13 mouse cellular contexts compared by ENCODE assay signal in genomic region chr5:17849582-17849981, GRCm38 (mm10). TPM values are rescaled to one million over a fixed set of nuclear protein-coding genes. Genes with fewer than 3 reads are reported as not detected.
DNase-seq lines count a peak whose midpoint lies in the region; ATAC-seq and TF ChIP-seq lines count a peak whose summit lies in the region.
"Had no signal": no experiment of that assay in that cellular context is flagged by ENCODE, and none has a peak within 500 bp of the region (broad histone marks: within the 10 kb centered on the region; RNA-seq: fewer than 3 reads in every experiment).

No protein-coding gene starts in this region.

- WGBS in kidney, adult 2 months: 65% methylated on average over 1 of the region's 1 CpGs
- WGBS in kidney, embryonic 16.5 days: 85% methylated on average over 1 of the region's 1 CpGs
- WGBS in heart, embryonic 13.5 days: 41% methylated on average over 1 of the region's 1 CpGs

- H3K4me3 ChIP-seq in kidney, adult 2 months (ENCODE audit: insufficient read depth, low read depth, low read length): no peak overlapping the region
- no peak overlapping the region for H3K4me3 ChIP-seq in kidney, embryonic 16.5 days (ENCODE audit: low read length)
- H3K4me3 ChIP-seq in heart, embryonic 13.5 days: peak overlapping the region; percentile 24
- H3K4me3 ChIP-seq: intestine, embryonic 15.5 days; liver, embryonic 13.5 days; myocyte had no signal

- no peaks in the 10 kb centered on the region for H3K9me3 ChIP-seq in kidney, embryonic 16.5 days (ENCODE audit: low read length)
- H3K9me3 ChIP-seq in heart, embryonic 13.5 days: no peaks in the 10 kb centered on the region
- H3K9me3 ChIP-seq: intestine, embryonic 15.5 days; liver, embryonic 13.5 days had no signal

- DNase-seq in kidney, adult 2 months: peak; percentile 76
- DNase-seq in adrenal gland, adult 8-10 months: peak; percentile 71
- DNase-seq in lung, postnatal 14 days: peak; percentile 43
- no peak for DNase-seq in thymus, postnatal 14 days
- DNase-seq: cerebellum, adult 9-11 months; gastrocnemius, postnatal 14 days; liver, embryonic 13.5 days had no signal

- H3K4me2 ChIP-seq in kidney, embryonic 16.5 days (replicated peaks; ENCODE audit: low read depth, low read length): no peak overlapping the region
- peak overlapping the region; percentile 39 for H3K4me2 ChIP-seq in heart, embryonic 13.5 days
- H3K4me2 ChIP-seq: intestine, embryonic 15.5 days; liver, embryonic 13.5 days had no signal

- no peak overlapping the region; the same call in 1 of the 2 replicates for H3K27ac ChIP-seq in kidney, adult 2 months (ENCODE audit: insufficient read depth, low read depth, low read length)
- no peak overlapping the region for H3K27ac ChIP-seq in kidney, embryonic 16.5 days (ENCODE audit: low read length)
- H3K27ac ChIP-seq in heart, embryonic 13.5 days (replicated peaks): peak overlapping the region; percentile 54; the same call in 1 of the 2 replicates
- H3K27ac ChIP-seq: intestine, embryonic 15.5 days; liver, embryonic 13.5 days had no signal

- ATAC-seq in kidney, embryonic 16.5 days (ENCODE audit: low FRiP score, low TSS enrichment): no peak
- ATAC-seq in heart, embryonic 13.5 days (ENCODE audit: extremely low read depth, insufficient number of reproducible peaks, low FRiP score, low TSS enrichment): no peak
- ATAC-seq in megakaryocyte progenitor cell, adult 5-6 weeks (replicated peaks; ENCODE audit: poor library complexity): no peak
- no peak for ATAC-seq in granulocyte monocyte progenitor cell, adult 5-6 weeks (replicated peaks; ENCODE audit: poor library complexity, severe bottlenecking)
- ATAC-seq: intestine, embryonic 15.5 days had no signal

- no peaks in the 10 kb centered on the region for H3K36me3 ChIP-seq in kidney, adult 2 months (ENCODE audit: control insufficient read depth, insufficient read depth, low read length)
- H3K36me3 ChIP-seq in kidney, embryonic 16.5 days (ENCODE audit: insufficient read depth, low read length): no peaks in the 10 kb centered on the region
- no peaks in the 10 kb centered on the region for H3K36me3 ChIP-seq in heart, embryonic 13.5 days
- H3K36me3 ChIP-seq: intestine, embryonic 15.5 days; liver, embryonic 13.5 days had no signal

- TF ChIP-seq CTCF in kidney, adult 2 months (conservative IDR thresholded peaks at IDR 0.05; ENCODE audit: insufficient read depth, insufficient read length, low read depth, low read length): no peak

- TF ChIP-seq POLR2A in kidney, adult 2 months (IDR thresholded peaks at IDR 0.05; ENCODE audit: low read depth, low read length): no peak

- no peaks in the 10 kb centered on the region for H3K27me3 ChIP-seq in kidney, adult 2 months (replicated peaks; ENCODE audit: control insufficient read depth, insufficient read depth, low read length)
- no peaks in the 10 kb centered on the region for H3K27me3 ChIP-seq in kidney, embryonic 16.5 days (ENCODE audit: insufficient read depth, low read length)
- H3K27me3 ChIP-seq in heart, embryonic 13.5 days (replicated peaks): no peaks in the 10 kb centered on the region
- H3K27me3 ChIP-seq: intestine, embryonic 15.5 days; liver, embryonic 13.5 days had no signal

- no peak overlapping the region for H3K9ac ChIP-seq in kidney, embryonic 16.5 days (replicated peaks; ENCODE audit: low read length)
- H3K9ac ChIP-seq in heart, embryonic 13.5 days: no peak overlapping the region
- H3K9ac ChIP-seq: intestine, embryonic 15.5 days; liver, embryonic 13.5 days had no signal

- no peaks in the 10 kb centered on the region for H3K4me1 ChIP-seq in kidney, adult 2 months (ENCODE audit: control insufficient read depth, insufficient read depth, low read length)
- no peaks in the 10 kb centered on the region for H3K4me1 ChIP-seq in kidney, embryonic 16.5 days (ENCODE audit: insufficient read depth, low read length)
- H3K4me1 ChIP-seq in heart, embryonic 13.5 days: peaks cover 20% of the 10 kb centered on the region
- H3K4me1 ChIP-seq: intestine, embryonic 15.5 days; liver, embryonic 13.5 days had no signal

RNA-seq across cellular contexts. Expression of gene Cd36, which starts 39.0 kb away (rescaled TPM):
- 41.4 and 43.8 TPM in 2 replicates for polyA plus RNA-seq in kidney, adult 2 months (2012; rRNA removed)
- polyA plus RNA-seq in kidney, embryonic 16.5 days (2015; fragmentation: Nextera tagmentation; extraction: Ambion mirVana): 10.1 and 12.7 TPM in 2 replicates
- 100 to 1,000 TPM; 238 to 581 (median 508) TPM for total RNA-seq in adrenal gland, adult 8-10 months (2022)
- 74.1 and 80.4 TPM in 2 replicates for polyA plus RNA-seq in heart, embryonic 13.5 days (2015; fragmentation: Nextera tagmentation; extraction: Ambion mirVana)
- 0.98 and 1.6 TPM in 2 replicates for total RNA-seq in megakaryocyte progenitor cell, adult 5-6 weeks (2015)
- 0.92 and 2.9 TPM in 2 replicates for total RNA-seq in megakaryocyte progenitor cell, adult 5-6 weeks (2017)
- total RNA-seq in granulocyte monocyte progenitor cell, adult 5-6 weeks (2014; fragmentation: Nextera tagmentation): not detected in 2 replicates
- not detected in 2 replicates for total RNA-seq in granulocyte monocyte progenitor cell, adult 5-6 weeks (2017)

Comparison
In these comparisons a context has a peak if more than half of its experiments do, and no peak if none do; other contexts are left out.
1. RNA of gene Cd36, which starts 39.0 kb away (total RNA-seq): 238 to 581 TPM in adrenal gland, adult 8-10 months; 0.92 to 2.9 TPM in megakaryocyte progenitor cell, adult 5-6 weeks and not detected in granulocyte monocyte progenitor cell, adult 5-6 weeks; every median in the first group is over 10 times any median in the second.